10 mouse cellular contexts compared by ENCODE assay signal in the genomic region with DNA sequence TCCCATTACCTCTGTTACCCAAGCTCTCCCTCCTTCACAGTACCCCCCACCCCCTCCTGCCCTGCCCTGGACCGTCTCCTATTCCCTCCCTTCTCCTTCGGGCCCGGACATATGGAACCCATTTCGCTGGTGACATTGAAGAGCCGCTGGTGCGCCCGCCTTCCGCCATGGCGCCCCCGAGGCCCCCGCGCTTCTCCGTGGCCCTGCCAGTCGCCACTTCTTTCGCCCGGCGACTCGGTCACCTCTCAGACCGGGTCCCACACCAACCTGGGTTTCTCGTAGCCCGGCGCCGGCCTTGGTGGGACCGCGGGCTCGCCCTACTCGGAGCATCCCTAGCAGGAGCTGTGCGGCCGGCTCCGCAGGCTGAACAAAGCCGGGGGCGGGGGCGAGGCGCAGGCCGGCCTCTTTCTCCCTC. TPM values are rescaled to one million over a fixed set of nuclear protein-coding genes. Genes with fewer than 3 reads are reported as not detected.
DNase-seq lines count a peak whose midpoint lies in the region; ATAC-seq and TF ChIP-seq lines count a peak whose summit lies in the region.
"Had no signal": no experiment of that assay in that cellular context is flagged by ENCODE, and none has a peak within 500 bp of the region (broad histone marks: within the 10 kb centered on the region; RNA-seq: fewer than 3 reads in every experiment).

No protein-coding gene starts in this region.

- no peak for TF ChIP-seq POLR2A in testis, adult 2 months (IDR thresholded peaks at IDR 0.05; ENCODE audit: control insufficient read depth, low read depth, low read length)
- TF ChIP-seq POLR2A in limb, embryonic 14.5 days (IDR thresholded peaks at IDR 0.05; ENCODE audit: borderline replicate concordance, extremely low read depth, insufficient read depth, insufficient read length): no peak

- DNase-seq in heart, postnatal 25 days (ENCODE audit: low spot score): no peak
- no peak for DNase-seq in testis, postnatal 10 days (ENCODE audit: low spot score)
- DNase-seq in limb, embryonic 14.5 days (ENCODE audit: low spot score): no peak
- no peak for DNase-seq in cerebellum, postnatal 36 days
- DNase-seq in gastrocnemius, postnatal 25 days: no peak
- no peak for DNase-seq in adrenal gland, postnatal 36 days
- DNase-seq: retina, postnatal 1 day had no signal

- peak overlapping the region; percentile 69 for H3K9ac ChIP-seq in heart, embryonic 11.5 days (ENCODE audit: low read depth, low read length)
- peak overlapping the region; percentile 31; the same call in 1 of the 2 replicates for H3K9ac ChIP-seq in limb, embryonic 14.5 days (ENCODE audit: low read depth, low read length, severe bottlenecking)

- no peak for TF ChIP-seq CTCF in testis, adult 2 months (IDR thresholded peaks at IDR 0.05; ENCODE audit: control insufficient read depth, insufficient read depth, insufficient replicate concordance, low read depth, low read length)

- H3K27me3 ChIP-seq in heart, embryonic 11.5 days (ENCODE audit: control insufficient read depth, insufficient read depth, low read length): peaks cover 98% of the 10 kb centered on the region
- peaks cover 3% of the 10 kb centered on the region; the same call in 1 of the 2 replicates for H3K27me3 ChIP-seq in testis, adult 2 months (ENCODE audit: control insufficient read depth, insufficient read depth, low read length)
- peaks cover 98% of the 10 kb centered on the region for H3K27me3 ChIP-seq in limb, embryonic 14.5 days (ENCODE audit: control insufficient read depth, insufficient read depth, low read length)

- no peaks in the 10 kb centered on the region for H3K36me3 ChIP-seq in heart, embryonic 11.5 days (ENCODE audit: control insufficient read depth, insufficient read depth, low read length)
- H3K36me3 ChIP-seq in testis, adult 2 months (ENCODE audit: control insufficient read depth, insufficient read depth, low read length): no peaks in the 10 kb centered on the region
- H3K36me3 ChIP-seq in limb, embryonic 14.5 days (ENCODE audit: control insufficient read depth, insufficient read depth, low read length): no peaks in the 10 kb centered on the region

- WGBS in heart, embryonic 11.5 days (ENCODE audit: insufficient replicate concordance): under 1% methylated on average over 35 of the region's 35 CpGs
- 3% methylated on average over 35 of the region's 35 CpGs for WGBS in limb, embryonic 14.5 days

- 0 out of 2 replicates have a peak, but pooled peaks cover 4% of the 10 kb centered on the region for H3K4me1 ChIP-seq in heart, embryonic 11.5 days (ENCODE audit: control insufficient read depth, insufficient read depth, low read length)
- peaks cover 5% of the 10 kb centered on the region for H3K4me1 ChIP-seq in testis, adult 2 months (ENCODE audit: control insufficient read depth, insufficient read depth, low read length)
- H3K4me1 ChIP-seq in limb, embryonic 14.5 days (ENCODE audit: control insufficient read depth, insufficient read depth, low read length): no peaks in the 10 kb centered on the region

- H3K4me3 ChIP-seq in heart, embryonic 11.5 days (ENCODE audit: low read depth, low read length): peak overlapping the region; percentile 40
- peak overlapping the region; percentile 15; the same call in 1 of the 2 replicates for H3K4me3 ChIP-seq in testis, adult 2 months (ENCODE audit: control insufficient read depth, low read depth, low read length)
- peak overlapping the region; percentile 22 for H3K4me3 ChIP-seq in limb, embryonic 14.5 days (replicated peaks; ENCODE audit: low read length)

- H3K27ac ChIP-seq in heart, embryonic 11.5 days (ENCODE audit: low read depth, low read length): peak overlapping the region; percentile 57
- H3K27ac ChIP-seq in testis, adult 2 months (ENCODE audit: control insufficient read depth, insufficient read depth, low read depth, low read length): no peak overlapping the region
- H3K27ac ChIP-seq in limb, embryonic 14.5 days (replicated peaks; ENCODE audit: low read depth, low read length): no peak overlapping the region

- intact Hi-C loops in heart, postnatal 25 days (cut with DNase I): no loop called here

- no peaks in the 10 kb centered on the region for H3K9me3 ChIP-seq in heart, embryonic 11.5 days (replicated peaks; ENCODE audit: control insufficient read depth, low read length)
- no peaks in the 10 kb centered on the region for H3K9me3 ChIP-seq in limb, embryonic 14.5 days (ENCODE audit: control insufficient read depth, low read length)

- no peak for ATAC-seq in heart, embryonic 11.5 days (replicated peaks; ENCODE audit: insufficient number of reproducible peaks, low FRiP score, low TSS enrichment)
- no peak for ATAC-seq in limb, embryonic 14.5 days (ENCODE audit: low FRiP score, low read depth)

- peak overlapping the region; percentile 66 for H3K4me2 ChIP-seq in heart, embryonic 11.5 days
- H3K4me2 ChIP-seq in limb, embryonic 14.5 days (replicated peaks; ENCODE audit: low read depth, low read length, severe bottlenecking): peak overlapping the region; percentile 37

RNA-seq across cellular contexts. Expression of a gene that starts 9.5 kb away (rescaled TPM):
- 0.74 and 1.0 TPM in 2 replicates for polyA plus RNA-seq in heart, embryonic 11.5 days (2014; fragmentation: Nextera tagmentation; extraction: Ambion mirVana)
- total RNA-seq in heart, postnatal 25 days (2021): under 1 TPM; 0.36 to 0.45 TPM
- 5.6 and 6.7 TPM in 2 replicates for polyA plus RNA-seq in testis, adult 2 months (2012; rRNA removed)
- 4.9 and 5.4 TPM in 2 replicates for polyA plus RNA-seq in limb, embryonic 14.5 days (2012; rRNA removed)
- polyA plus RNA-seq in limb, embryonic 14.5 days (2014; fragmentation: Nextera tagmentation; extraction: Ambion mirVana): 0.18 and 0.69 TPM in 2 replicates
- total RNA-seq in gastrocnemius, postnatal 25 days (2021): under 1 TPM; 0.43 to 0.78 TPM
- total RNA-seq in adrenal gland, postnatal 36 days (2021): 10 to 100 TPM; 15.7 to 20.2 TPM

RNA-seq across cellular contexts. Expression of a gene that starts 14.6 kb away (rescaled TPM):
- 0.21 and 0.77 TPM in 2 replicates for polyA plus RNA-seq in heart, embryonic 11.5 days (2014; fragmentation: Nextera tagmentation; extraction: Ambion mirVana)
- total RNA-seq in heart, postnatal 25 days (2021): under 1 TPM; 0.57 to 0.59 TPM
- 0.07 and 1.3 TPM in 2 replicates for polyA plus RNA-seq in testis, adult 2 months (2012; rRNA removed)
- polyA plus RNA-seq in limb, embryonic 14.5 days (2012; rRNA removed): 2.3 and 2.5 TPM in 2 replicates
- 0.17 and 0.28 TPM in 2 replicates for polyA plus RNA-seq in limb, embryonic 14.5 days (2014; fragmentation: Nextera tagmentation; extraction: Ambion mirVana)
- under 1 TPM; 0.24 to 0.38 TPM for total RNA-seq in gastrocnemius, postnatal 25 days (2021)
- total RNA-seq in adrenal gland, postnatal 36 days (2021): 10 to 100 TPM; 15.6 to 20.9 TPM

RNA-seq across cellular contexts. Expression of a gene that starts 17.7 kb away (rescaled TPM):
- polyA plus RNA-seq in heart, embryonic 11.5 days (2014; fragmentation: Nextera tagmentation; extraction: Ambion mirVana): 4.5 and 7.4 TPM in 2 replicates
- 1 to 10 TPM in 1 of 2 experiments, under 1 TPM in 1; 0.81 to 1.3 TPM for total RNA-seq in heart, postnatal 25 days (2021)
- 0.20 and 1.2 TPM in 2 replicates for polyA plus RNA-seq in testis, adult 2 months (2012; rRNA removed)
- polyA plus RNA-seq in limb, embryonic 14.5 days (2012; rRNA removed): 9.6 and 9.9 TPM in 2 replicates
- 4.2 and 5.8 TPM in 2 replicates for polyA plus RNA-seq in limb, embryonic 14.5 days (2014; fragmentation: Nextera tagmentation; extraction: Ambion mirVana)
- total RNA-seq in gastrocnemius, postnatal 25 days (2021): under 1 TPM; 0.15 to 0.24 TPM
- 10 to 100 TPM; 20.0 to 21.8 TPM for total RNA-seq in adrenal gland, postnatal 36 days (2021)

RNA-seq across cellular contexts. Expression of a gene that starts 29.5 kb away (rescaled TPM):
- 0.65 and 2.4 TPM in 2 replicates for polyA plus RNA-seq in heart, embryonic 11.5 days (2014; fragmentation: Nextera tagmentation; extraction: Ambion mirVana)
- under 1 TPM; 0.10 to 0.14 TPM for total RNA-seq in heart, postnatal 25 days (2021)
- 0.14 and 0.67 TPM in 2 replicates for polyA plus RNA-seq in testis, adult 2 months (2012; rRNA removed)
- polyA plus RNA-seq in limb, embryonic 14.5 days (2012; rRNA removed): 1.8 TPM in 2 replicates
- 0.51 and 0.85 TPM in 2 replicates for polyA plus RNA-seq in limb, embryonic 14.5 days (2014; fragmentation: Nextera tagmentation; extraction: Ambion mirVana)
- total RNA-seq in gastrocnemius, postnatal 25 days (2021): under 1 TPM; 0.38 to 0.64 TPM
- total RNA-seq in adrenal gland, postnatal 36 days (2021): 10 to 100 TPM; 16.1 to 27.0 TPM

RNA-seq across cellular contexts. Expression of a gene that starts 32.9 kb away (rescaled TPM):
- polyA plus RNA-seq in heart, embryonic 11.5 days (2014; fragmentation: Nextera tagmentation; extraction: Ambion mirVana): 0.19 TPM in 1 of 2 replicates, not detected in the other
- total RNA-seq in heart, postnatal 25 days (2021): not detected
- not detected in 2 replicates for polyA plus RNA-seq in testis, adult 2 months (2012; rRNA removed)
- polyA plus RNA-seq in limb, embryonic 14.5 days (2012; rRNA removed): 0.11 TPM in 1 of 2 replicates, not detected in the other
- not detected in 2 replicates for polyA plus RNA-seq in limb, embryonic 14.5 days (2014; fragmentation: Nextera tagmentation; extraction: Ambion mirVana)
- total RNA-seq in gastrocnemius, postnatal 25 days (2021): not detected
- total RNA-seq in adrenal gland, postnatal 36 days (2021): not detected
- total RNA-seq: megakaryocyte progenitor cell, adult 5-6 weeks had no signal

Comparison
In these comparisons a context has a peak if more than half of its experiments do, and no peak if none do; other contexts are left out.
1. RNA of a gene that starts 9.5 kb away (total RNA-seq): 15.7 to 20.2 TPM in adrenal gland, postnatal 36 days; 0.43 to 0.78 TPM in gastrocnemius, postnatal 25 days and 0.36 to 0.45 TPM in heart, postnatal 25 days; every median in the first group is over 4 times any median in the second.
2. RNA of a gene that starts 14.6 kb away (total RNA-seq): 15.6 to 20.9 TPM in adrenal gland, postnatal 36 days; 0.57 to 0.59 TPM in heart, postnatal 25 days and 0.24 to 0.38 TPM in gastrocnemius, postnatal 25 days; every median in the first group is over 10 times any median in the second.
3. RNA of a gene that starts 17.7 kb away (total RNA-seq): 20.0 to 21.8 TPM in adrenal gland, postnatal 36 days; 0.81 to 1.3 TPM in heart, postnatal 25 days and 0.15 to 0.24 TPM in gastrocnemius, postnatal 25 days; every median in the first group is over 4 times any median in the second.
4. Peak in every context shown above with its lines, with median percentiles within 50 percentile points of each other: H3K4me3 ChIP-seq.